Mouse (Mus musculus) C2C12 (cell line): Measurements from ENCODE around the gene Xxylt1. TPM values are rescaled to one million over a fixed set of nuclear protein-coding genes. Genes with fewer than 3 reads are reported as not detected.
A peak's percentile ranks its signal among the peaks of the same experiment; 100 is the strongest.

Experiments
- H3K27me3 ChIP-seq: one replicate; pipeline ENCODE4 v1.6.1; 2011; ENCODE audit not compliant: control insufficient read depth, insufficient read depth, insufficient read length
- H3K36me3 ChIP-seq: one replicate; pipeline ENCODE4 v1.6.1; 2011; ENCODE audit not compliant: control insufficient read depth, insufficient read depth
- H3K4me3 ChIP-seq: one replicate; pipeline ENCODE4 v1.5.1; 2011; ENCODE audit warnings: mild to moderate bottlenecking, control low read depth; ENCODE audit not compliant: poor library complexity, insufficient read depth, severe bottlenecking
- H3K79me2 ChIP-seq: one replicate; pipeline ENCODE4 v1.6.1; 2011; ENCODE audit not compliant: control insufficient read depth, insufficient read depth
- H3K79me3 ChIP-seq: one replicate; pipeline ENCODE4 v1.6.1; 2011; ENCODE audit warnings: low read depth, control low read depth
- H3ac ChIP-seq: one replicate; pipeline ENCODE3; 2011; ENCODE audit warnings: low read depth; ENCODE audit not compliant: control insufficient read depth, insufficient read length
- CEBPB ChIP-seq: IDR thresholded peaks from one replicate; pipeline ENCODE4 v1.6.1; 2011; ENCODE audit warnings: low read depth, mild to moderate bottlenecking, control low read depth, moderate library complexity
- CTCF ChIP-seq: IDR thresholded peaks from one replicate; pipeline ENCODE4 v1.5.1; 2011; ENCODE audit not compliant: control insufficient read depth, insufficient read depth, insufficient read length
- FOSL1 ChIP-seq: IDR thresholded peaks from one replicate; pipeline ENCODE4 v1.8.0; 2011; ENCODE audit warnings: mild to moderate bottlenecking, low read length; ENCODE audit not compliant: poor library complexity, insufficient read depth, severe bottlenecking
- MAX ChIP-seq: IDR thresholded peaks from one replicate; pipeline ENCODE4 v1.6.1; 2011; ENCODE audit warnings: mild to moderate bottlenecking, control low read depth
- MYOD1 ChIP-seq: IDR thresholded peaks from one replicate; pipeline ENCODE4 v1.6.1; 2011; ENCODE audit warnings: low read depth; ENCODE audit not compliant: control insufficient read depth, insufficient read length
- MYOG ChIP-seq: IDR thresholded peaks from one replicate; pipeline ENCODE4 v1.6.1; 2011; ENCODE audit not compliant: control insufficient read depth, insufficient read length; ENCODE audit errors: extremely low read depth
- USF1 ChIP-seq: IDR thresholded peaks from one replicate; pipeline ENCODE4 v1.6.1; 2011; ENCODE audit warnings: low read depth, mild to moderate bottlenecking, control low read depth, moderate library complexity
- long read RNA-seq, 2 experiments: library from polyadenylated mRNA; unstranded; transcript quantifications; one replicate each; pipeline ENCODE4 v2.0.0; 2019 to 2020
- polyA plus RNA-seq: library from polyadenylated mRNA; unstranded; fragments of >200 nt; fragmentation: generic; extraction: Trizol; gene quantifications from one replicate; pipeline ENCODE4 v1.2.1, GENCODE M21; 2012; ENCODE audit warnings: missing spikeins

Gene Xxylt1
- polyA plus RNA-seq: 10.4 TPM
- long read RNA-seq, experiment 1, partial matches to known transcripts: 0 of 4 reads
- long read RNA-seq, experiment 1, other reads (novel, unspliced or antisense): 2 of 4 reads
- long read RNA-seq, experiment 2, transcript Xxylt1-201 (4 exons, 3,470 nt): major isoform, 10 of 15 reads
- long read RNA-seq, experiment 2, partial matches to known transcripts: 1 of 15 reads
- long read RNA-seq, experiment 2, other reads (novel, unspliced or antisense): 4 of 15 reads

DNA sequence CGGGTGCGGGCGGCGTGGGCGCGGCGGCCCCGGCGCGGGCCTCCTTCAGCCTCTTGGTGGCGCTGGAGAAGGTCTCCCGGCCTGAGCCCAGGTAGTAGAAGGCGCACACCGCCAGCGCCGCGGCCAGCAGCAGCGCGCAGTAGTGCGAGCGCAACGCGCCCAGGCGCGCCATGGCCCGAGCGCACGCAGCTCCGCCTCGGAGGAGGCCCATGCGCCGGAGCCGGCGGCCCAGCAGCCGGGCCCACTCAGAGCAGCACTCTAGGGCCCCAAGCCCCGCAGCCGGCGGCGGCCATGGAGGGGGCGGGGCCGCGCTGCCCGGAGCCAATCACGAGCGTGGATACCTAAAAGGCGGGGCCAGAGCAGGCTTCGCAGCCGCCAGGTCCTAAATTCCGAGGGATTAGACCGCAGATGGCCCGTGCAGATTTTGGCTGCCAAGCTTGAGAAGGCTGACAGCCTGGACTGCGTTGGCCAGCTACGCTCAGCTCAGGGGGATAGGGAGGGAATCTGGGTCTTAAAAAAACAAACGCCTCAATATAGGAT, at the start of gene Xxylt1:
Xxylt1 (minus strand) TSS at position 308 of the 540 bp plus-strand sequence.
- H3K79me3 ChIP-seq: peaks cover 2% of the 10 kb centered on the region
- no peaks in the 10 kb centered on the region for H3K27me3 ChIP-seq
- peak within 1 kb of the TSS; percentile 45 for H3K4me3 ChIP-seq
- peaks cover 13% of the 10 kb centered on the region for H3K79me2 ChIP-seq
- peak within 1 kb of the TSS; percentile 72 for H3ac ChIP-seq
- TF ChIP-seq USF1: no peak
- TF ChIP-seq CTCF: peak; percentile 34
- H3K36me3 ChIP-seq: no peaks in the 10 kb centered on the region

DNA sequence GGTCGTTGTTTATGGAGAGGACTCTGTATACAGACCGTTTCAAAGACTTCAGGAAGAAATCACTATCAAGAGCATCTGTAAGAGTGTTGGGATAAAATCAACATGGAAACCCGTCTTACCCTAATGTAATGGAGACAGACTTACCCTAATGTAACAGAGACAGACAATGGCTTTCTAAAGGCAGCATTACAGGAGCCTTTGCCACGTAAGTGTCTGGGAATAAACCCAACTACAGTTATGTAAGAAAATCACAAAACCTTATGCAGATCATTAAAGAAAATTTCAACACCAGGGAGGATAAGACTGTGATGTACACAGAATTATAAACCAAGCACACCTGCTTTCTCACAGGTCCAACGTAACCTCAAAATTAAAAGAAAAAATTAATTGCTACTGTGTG, 46.9 kb upstream of the Xxylt1 start:
- Histone ChIP-seq H3K4me3 (no peak overlapping the region), H3K79me3 (no peaks in the 10 kb centered on the region), H3K27me3 (no peaks in the 10 kb centered on the region), H3ac (no peak overlapping the region), H3K36me3 (peaks cover 20% of the 10 kb centered on the region), H3K79me2 (no peaks in the 10 kb centered on the region)
- TF ChIP-seq CEBPB (no peak), USF1 (no peak), MYOG (no peak), MYOD1 (no peak), CTCF (no peak), FOSL1 (no peak), MAX (no peak)

DNA sequence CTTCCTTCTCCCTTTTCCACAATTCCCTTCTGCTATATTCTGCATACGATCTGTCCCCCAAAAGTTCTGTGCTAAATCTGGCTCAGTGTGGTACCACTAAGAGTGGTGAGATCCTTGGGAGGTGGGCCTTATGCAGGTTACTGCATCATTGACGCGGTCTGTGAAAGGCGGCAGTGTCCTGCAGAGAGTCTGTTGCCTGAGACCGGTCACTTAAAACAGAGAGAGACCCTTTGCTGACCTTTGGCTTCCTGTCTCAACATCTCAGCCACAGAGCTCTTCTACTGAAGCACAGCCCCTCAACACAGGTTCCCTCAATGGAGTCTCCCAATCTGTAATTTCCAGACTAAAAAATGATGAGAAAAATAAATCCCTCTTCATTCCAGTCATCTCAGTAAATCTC, 43.8 kb upstream of the Xxylt1 start:
- Histone ChIP-seq H3K4me3 (no peak overlapping the region), H3K79me3 (no peaks in the 10 kb centered on the region), H3ac (no peak overlapping the region), H3K79me2 (no peaks in the 10 kb centered on the region), H3K36me3 (peaks cover 16% of the 10 kb centered on the region), H3K27me3 (no peaks in the 10 kb centered on the region)
- TF ChIP-seq USF1 (no peak), CTCF (no peak), MYOD1 (no peak), MAX (no peak), CEBPB (no peak), FOSL1 (no peak), MYOG (no peak)

DNA sequence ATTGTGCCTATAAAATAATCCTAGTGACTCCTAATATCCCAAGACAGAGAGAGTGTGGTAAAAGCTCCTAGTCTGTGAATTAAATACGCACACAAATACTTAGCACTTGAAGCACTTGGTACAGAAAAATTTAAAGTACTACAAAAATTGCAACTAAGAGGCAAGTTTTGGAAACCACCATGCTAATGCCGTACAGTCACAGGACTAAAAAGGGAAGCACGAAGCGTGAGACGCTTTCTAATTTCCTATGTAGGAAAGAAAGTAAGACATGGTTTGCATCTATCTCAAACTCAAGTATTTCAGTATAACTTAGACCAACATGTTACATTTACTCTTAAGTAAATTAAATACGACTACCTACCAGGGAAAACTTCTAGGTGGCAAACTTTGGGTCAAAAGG, 40.4 kb upstream of the Xxylt1 start:
- no peaks in the 10 kb centered on the region for H3K79me2 ChIP-seq
- H3K79me3 ChIP-seq: no peaks in the 10 kb centered on the region
- H3K36me3 ChIP-seq: peaks cover 18% of the 10 kb centered on the region
- H3ac ChIP-seq: no peak overlapping the region
- H3K27me3 ChIP-seq: no peaks in the 10 kb centered on the region
- no peak overlapping the region for H3K4me3 ChIP-seq
- TF ChIP-seq MAX: no peak
- no peak for TF ChIP-seq CTCF
- TF ChIP-seq FOSL1: no peak
- no peak for TF ChIP-seq USF1
- TF ChIP-seq MYOG: no peak
- no peak for TF ChIP-seq CEBPB
- TF ChIP-seq MYOD1: no peak

DNA sequence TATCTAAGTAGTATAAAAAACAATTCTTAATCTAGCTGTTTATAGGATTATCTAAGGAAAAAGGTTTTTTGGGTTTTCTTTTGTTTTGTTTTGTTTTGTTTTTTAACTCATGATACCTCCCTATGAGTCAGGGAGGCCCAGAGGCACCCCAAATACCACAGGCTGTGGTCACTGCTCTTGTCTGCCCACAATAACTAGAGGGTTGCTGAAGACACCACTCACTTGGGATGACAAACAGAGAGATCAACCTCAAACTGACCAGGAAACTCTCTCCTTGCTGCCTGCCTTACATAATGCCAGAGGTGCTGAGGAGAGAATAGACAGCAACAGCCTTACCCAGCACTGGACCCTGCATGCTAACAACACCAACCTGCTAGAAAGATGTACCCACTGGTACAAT, 32.4 kb upstream of the Xxylt1 start:
- H3K79me3 ChIP-seq: no peaks in the 10 kb centered on the region
- H3K36me3 ChIP-seq: peaks cover 66% of the 10 kb centered on the region
- no peak overlapping the region for H3K4me3 ChIP-seq
- H3K79me2 ChIP-seq: no peaks in the 10 kb centered on the region
- H3ac ChIP-seq: no peak overlapping the region
- TF ChIP-seq CEBPB: no peak
- TF ChIP-seq USF1: no peak
- no peaks in the 10 kb centered on the region for H3K27me3 ChIP-seq

DNA sequence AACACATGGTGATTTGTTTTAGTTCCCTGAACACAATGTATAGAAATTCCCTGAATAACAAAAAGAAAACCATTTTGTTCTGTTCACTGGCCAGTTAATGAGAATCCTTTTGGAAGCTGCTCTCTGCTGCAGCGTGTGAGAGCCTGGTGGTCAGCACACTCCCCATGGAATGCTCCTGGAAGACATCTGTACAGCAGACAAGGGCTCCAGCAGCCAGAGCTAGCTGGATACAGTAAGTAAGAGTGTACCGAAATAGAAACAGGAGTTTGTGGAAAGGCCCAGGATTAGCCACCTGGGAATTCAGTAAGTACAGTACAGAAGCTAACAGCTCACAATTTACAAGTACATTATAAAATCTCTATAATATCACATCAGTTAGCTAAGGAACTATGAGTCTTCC, 20.1 kb upstream of the Xxylt1 start:
- TF ChIP-seq USF1: no peak
- TF ChIP-seq FOSL1: no peak
- TF ChIP-seq MAX: no peak
- no peak for TF ChIP-seq CTCF
- no peak for TF ChIP-seq MYOD1
- no peak for TF ChIP-seq MYOG
- TF ChIP-seq CEBPB: no peak
- Histone ChIP-seq H3K36me3 (peaks cover 42% of the 10 kb centered on the region), H3ac (no peak overlapping the region), H3K4me3 (no peak overlapping the region), H3K27me3 (no peaks in the 10 kb centered on the region), H3K79me3 (no peaks in the 10 kb centered on the region), H3K79me2 (no peaks in the 10 kb centered on the region)
